Mouse (Mus musculus): ENCODE measurements around the gene Pde9a.
A peak's percentile ranks its signal among the peaks of the same experiment; 100 is the strongest.

Gene Pde9a

GRCm38 (mm10) chr17:31519344-31519945 lies 133.4 kb downstream of the Pde9a start:
- DNase-seq: no peak

GRCm38 (mm10) chr17:31519946-31520838 lies 134.2 kb downstream of the Pde9a start, which contains the start of the genes Wdr4 and Ndufv3:
TSS of gene Wdr4 (minus strand) at chr17:31519980.
TSS of gene Ndufv3 (plus strand) at chr17:31520115.
- DNase-seq: peak; percentile 99

GRCm38 (mm10) chr17:31520895-31521294 lies 134.9 kb downstream of the Pde9a start:
- DNase-seq: peak; percentile 46

- DNase-seq: no peak
Measured at GRCm38 (mm10) chr17:31521948-31522347, 135.9 kb downstream of the Pde9a start.

- no peak for DNase-seq
Measured at GRCm38 (mm10) chr17:31525114-31525513, 139.1 kb downstream of the Pde9a start.

GRCm38 (mm10) chr17:31525816-31526215 lies 139.8 kb downstream of the Pde9a start:
- DNase-seq: no peak

All from liver (tissue).